Mouse (Mus musculus): ENCODE data around the gene Vcl.

Vcl gene

GRCm38 (mm10) chr14:21013800-21014334 is 84.7 kb downstream of the Vcl start:
- in situ Hi-C loops (cut with MboI, MseI), result no loop called here

DNA sequence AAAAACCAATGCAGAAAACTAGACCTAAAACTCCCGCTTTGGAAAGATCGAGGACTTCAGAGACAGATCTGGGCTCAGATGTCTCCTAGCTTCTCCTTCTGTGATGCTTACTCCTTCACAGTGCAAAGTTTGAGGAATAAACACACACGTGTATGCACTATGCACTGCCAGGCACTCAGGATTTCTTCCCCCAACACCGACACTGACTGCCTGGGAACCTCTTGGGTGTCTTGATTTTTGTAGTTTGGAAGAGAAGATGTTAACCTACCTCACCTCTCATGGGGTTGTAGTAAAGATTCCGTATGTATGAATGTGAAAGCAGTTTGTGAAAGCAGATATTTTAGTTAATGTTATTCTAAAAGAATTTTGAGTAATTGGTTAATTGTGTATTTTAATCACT is 88.7 kb downstream of the Vcl start:
- in situ Hi-C loops (cut with MboI, MseI), result no loop called here

- in situ Hi-C loops (cut with MboI, MseI), result no loop called here
Observed at GRCm38 (mm10) chr14:21018977-21019376, 89.8 kb downstream of the Vcl start.

GRCm38 (mm10) chr14:21020435-21020834 is 91.2 kb downstream of the Vcl start:
- in situ Hi-C loops (cut with MboI, MseI), result no loop called here

- in situ Hi-C loops (cut with MboI, MseI), result no loop called here
Observed at GRCm38 (mm10) chr14:21027542-21027941, 98.3 kb downstream of the Vcl start.

- in situ Hi-C loops (cut with MboI, MseI), result no loop called here
Observed at GRCm38 (mm10) chr14:21029025-21029659, 99.9 kb downstream of the Vcl start.

DNA sequence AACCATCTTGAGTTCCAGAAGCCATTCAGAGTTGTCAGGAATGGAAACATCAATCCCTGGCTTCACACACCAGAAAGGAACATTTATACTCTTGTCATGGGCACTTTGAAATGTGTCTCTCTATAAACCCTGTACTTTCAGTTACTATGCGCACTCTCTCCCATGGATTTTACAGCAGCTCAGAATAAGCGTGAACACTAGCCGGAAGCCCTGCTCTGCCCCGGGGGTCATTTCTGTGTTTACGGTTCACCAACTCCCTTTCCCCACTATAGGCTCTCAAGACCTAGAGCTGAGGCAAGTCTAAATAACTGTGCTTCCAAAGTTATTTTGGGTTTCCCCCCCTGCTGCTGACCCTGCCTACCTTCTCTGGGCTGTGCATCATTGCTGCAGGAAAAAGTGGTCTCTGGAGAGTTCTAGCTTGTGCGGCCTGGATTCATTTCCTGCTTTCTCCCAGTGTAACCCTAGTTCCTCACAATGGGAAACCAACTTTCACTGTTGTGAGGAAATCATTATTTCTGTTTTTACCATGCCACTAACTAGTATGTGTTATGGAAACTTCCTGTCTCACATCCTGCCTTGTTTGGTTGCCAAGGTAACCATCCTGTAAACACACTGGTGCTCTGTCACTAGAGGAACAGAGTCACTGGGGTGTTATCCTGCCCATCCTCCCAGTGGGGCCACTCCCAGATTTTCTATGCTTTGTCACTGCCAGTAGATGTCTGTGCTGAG is 102.7 kb downstream of the Vcl start:
- in situ Hi-C loops (cut with MboI, MseI), result no loop called here

GRCm38 (mm10) chr14:21034271-21034670 is 105.1 kb downstream of the Vcl start:
- in situ Hi-C loops (cut with MboI, MseI), result no loop called here

DNA sequence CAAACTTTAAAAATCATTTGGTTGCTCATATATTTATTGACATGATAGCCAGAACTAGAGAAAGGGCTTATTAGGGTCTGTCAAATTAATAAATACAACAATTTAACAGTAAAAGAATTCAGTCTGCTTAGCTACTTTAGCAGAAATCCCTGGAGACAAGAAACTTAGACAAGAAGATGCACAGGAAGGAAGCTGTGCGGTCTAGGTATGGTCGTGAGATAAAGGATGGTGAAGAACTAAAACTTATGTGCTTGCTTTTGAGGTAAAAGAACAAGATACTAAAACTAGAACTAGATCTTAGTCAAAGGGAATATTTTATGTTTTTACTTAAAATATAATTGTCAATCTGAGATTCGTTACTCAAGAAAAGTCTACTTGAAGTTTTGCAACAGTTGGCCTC is 105.6 kb downstream of the Vcl start:
- in situ Hi-C loops (cut with MboI, MseI), result no loop called here

- in situ Hi-C loops (cut with MboI, MseI), result no loop called here
Observed at GRCm38 (mm10) chr14:21039077-21039476, 109.9 kb downstream of the Vcl start.

- in situ Hi-C loops (cut with MboI, MseI), result no loop called here
Observed at GRCm38 (mm10) chr14:21039623-21040022, 110.4 kb downstream of the Vcl start.

DNA sequence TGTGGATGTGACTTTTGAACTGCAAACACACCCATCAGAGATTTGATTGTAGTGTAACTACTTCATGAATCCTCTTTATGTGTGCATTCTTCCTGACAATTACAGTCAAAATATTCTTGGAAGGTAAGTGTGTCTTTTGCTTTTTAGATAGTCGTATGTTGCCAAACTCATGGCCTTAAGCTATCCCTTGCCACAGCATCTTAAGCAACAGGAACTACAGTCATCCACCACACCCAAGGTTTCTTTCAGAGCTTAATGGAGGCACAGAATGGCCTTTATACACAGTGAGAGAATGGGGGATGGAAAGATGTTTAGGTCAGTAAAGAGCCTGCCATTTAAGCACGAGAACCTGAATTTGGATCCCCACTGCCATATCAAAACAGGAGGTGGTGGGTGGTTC is 118.6 kb downstream of the Vcl start:
- in situ Hi-C loops (cut with MboI, MseI), result no loop called here

DNA sequence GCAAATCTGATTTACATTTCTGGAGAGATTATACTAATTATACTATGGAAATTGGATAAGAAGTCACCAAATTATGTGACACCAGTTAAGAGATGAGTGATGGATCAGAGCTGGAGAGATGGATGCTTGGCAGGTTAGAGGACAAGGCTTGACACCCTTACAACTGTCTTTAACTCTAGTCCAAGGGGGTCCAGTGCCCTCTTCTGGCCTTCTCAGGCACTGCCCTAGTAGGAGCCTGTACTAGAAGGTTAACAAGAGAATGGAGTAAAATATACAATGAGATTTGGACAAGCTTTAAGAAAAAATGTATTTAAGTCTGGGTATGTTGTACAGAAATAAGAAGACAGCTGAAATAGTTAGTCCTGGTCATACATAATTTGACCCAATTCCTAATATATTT is 119.7 kb downstream of the Vcl start:
- in situ Hi-C loops (cut with MboI, MseI), result no loop called here

DNA sequence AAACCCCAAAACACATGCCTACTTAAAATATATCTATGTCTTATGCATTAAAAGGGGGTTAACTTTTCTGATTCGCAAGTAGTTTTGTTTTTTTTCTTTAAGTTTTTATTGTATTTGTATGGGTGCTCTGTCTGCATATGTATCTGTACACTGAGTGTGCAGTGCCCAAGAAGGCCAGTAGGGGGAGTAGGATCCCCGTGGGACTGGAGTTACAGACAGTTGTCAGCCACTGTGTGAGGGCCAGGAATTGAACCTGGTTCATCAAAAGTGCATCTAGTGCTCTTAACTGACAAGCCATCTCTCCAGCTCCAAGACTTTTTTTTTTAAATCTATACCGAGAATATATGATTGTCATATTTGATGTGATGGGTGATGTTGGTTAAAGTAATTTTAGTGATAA is 121.5 kb downstream of the Vcl start:
- in situ Hi-C loops (cut with MboI, MseI), result loop anchor here (5.0 kb wide), 1 partner anchor 62 kb away; no protein-coding TSS in a partner anchor

DNA sequence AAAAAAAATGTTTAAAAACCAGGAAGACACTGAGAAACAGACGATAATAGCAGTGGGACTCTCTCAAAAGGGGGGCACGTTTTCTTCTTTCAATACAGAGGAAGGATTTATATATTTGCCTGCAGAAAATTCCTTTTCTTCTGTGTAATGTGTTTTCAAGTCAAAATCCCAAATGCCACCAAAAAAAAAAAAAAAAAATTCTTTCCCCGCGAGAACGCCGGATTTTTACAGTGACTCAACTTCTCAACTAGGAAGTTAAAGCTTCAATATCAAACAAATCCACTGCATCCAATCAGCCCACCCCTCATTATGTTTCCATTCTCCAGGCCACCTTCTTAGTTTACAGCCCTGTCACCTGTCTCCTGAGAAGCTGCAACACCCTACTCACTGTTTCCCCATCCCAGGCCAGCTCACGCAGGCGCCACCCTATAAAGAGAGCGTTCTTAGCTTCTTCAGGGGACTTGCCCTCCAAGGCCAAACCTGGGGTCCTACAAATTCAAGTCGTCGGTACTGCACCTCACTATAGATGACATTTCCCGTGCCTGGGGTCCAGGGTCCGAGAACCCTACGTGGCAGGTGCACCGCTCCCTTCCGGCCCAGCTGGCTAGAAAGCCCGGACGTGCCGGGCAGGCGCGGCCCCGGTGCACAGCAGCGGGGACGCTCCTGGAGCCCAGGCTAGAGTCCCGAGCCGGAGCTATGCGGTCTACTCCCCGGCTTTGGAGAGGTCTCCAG is 122.3 kb downstream of the Vcl start:
- in situ Hi-C loops (cut with MboI, MseI), result loop anchor here (5.0 kb wide), 1 partner anchor 61 kb away; no protein-coding TSS in a partner anchor

DNA sequence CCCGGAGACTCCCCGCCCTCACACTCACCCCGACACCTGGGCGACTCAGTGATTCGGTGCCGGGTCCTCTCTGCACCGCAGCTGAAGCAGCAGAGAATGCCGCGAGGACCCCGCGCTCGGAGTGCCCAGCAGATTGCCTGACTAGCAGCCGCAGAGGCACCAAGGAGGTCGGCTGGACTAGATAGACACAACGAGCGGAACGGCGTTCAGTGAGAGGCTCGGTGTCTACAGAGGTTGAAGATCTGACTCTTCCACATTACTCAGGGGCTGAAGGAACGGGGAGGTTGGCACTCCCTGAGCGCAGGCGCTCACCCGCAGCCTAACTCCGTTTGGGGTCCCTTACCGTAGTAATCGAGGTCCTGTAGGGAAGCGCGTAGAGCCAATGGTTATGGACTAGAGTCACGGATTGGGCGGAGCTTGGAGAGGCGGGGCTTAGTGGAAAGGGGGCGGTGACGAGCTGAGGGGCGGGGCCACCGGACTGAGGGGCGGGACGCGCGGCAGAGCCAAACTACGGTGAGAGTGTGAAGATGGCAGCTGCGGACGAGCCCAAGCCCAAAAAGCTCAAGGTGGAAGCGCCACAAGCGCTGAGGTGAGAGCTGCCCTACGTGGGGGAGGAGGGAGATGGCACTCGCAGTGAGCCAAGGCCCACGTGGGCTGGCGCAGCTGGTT is 123.0 kb downstream of the Vcl start, which contains the start of the genes Ap3m1 and Adk:
TSS of gene Ap3m1 (minus strand) at position 397 of the 669 bp plus-strand sequence.
TSS of gene Adk (plus strand) at position 463 of the 669 bp plus-strand sequence.
- in situ Hi-C loops (cut with MboI, MseI), result loop anchor here (5.0 kb wide), 1 partner anchor 60 kb away; no protein-coding TSS in a partner anchor

GRCm38 (mm10) chr14:21052781-21053130 is 123.6 kb downstream of the Vcl start:
- in situ Hi-C loops (cut with MboI, MseI), result loop anchor here (5.0 kb wide), 1 partner anchor 60 kb away; no protein-coding TSS in a partner anchor

- in situ Hi-C loops (cut with MboI, MseI), result loop anchor here (5.0 kb wide), 1 partner anchor 59 kb away; no protein-coding TSS in a partner anchor
Observed at GRCm38 (mm10) chr14:21053151-21053550, 124.0 kb downstream of the Vcl start.

DNA sequence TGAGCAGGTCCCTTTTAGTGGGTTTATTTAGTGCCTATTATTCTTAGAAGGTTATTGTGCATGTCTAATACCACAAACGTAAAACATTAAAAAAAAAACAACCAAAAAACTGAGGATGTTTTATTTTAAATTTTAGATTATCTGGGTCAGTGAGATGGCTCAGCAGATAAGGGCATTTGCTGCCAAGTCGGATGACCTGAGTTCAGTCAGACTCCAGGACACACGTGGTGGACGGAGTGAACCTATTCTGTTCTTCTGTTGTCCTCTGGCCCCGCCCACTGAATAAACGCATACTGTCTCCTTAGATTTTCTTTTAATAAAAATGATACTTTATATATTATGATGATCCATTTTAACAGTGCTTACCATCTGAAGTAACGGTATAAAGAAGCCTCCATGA is 124.4 kb downstream of the Vcl start:
- in situ Hi-C loops (cut with MboI, MseI), result loop anchor here (5.0 kb wide), 1 partner anchor 59 kb away; no protein-coding TSS in a partner anchor

GRCm38 (mm10) chr14:21058972-21059371 is 129.8 kb downstream of the Vcl start:
- in situ Hi-C loops (cut with MboI, MseI), result no loop called here

- in situ Hi-C loops (cut with MboI, MseI), result no loop called here
Observed at GRCm38 (mm10) chr14:21062766-21063513, 133.7 kb downstream of the Vcl start.

Data from T-helper 1 cell (primary cell).